Mouse (Mus musculus): ENCODE measurements around the gene Ifnz. TPM values are rescaled to one million over a fixed set of nuclear protein-coding genes. Genes with fewer than 3 reads are reported as not detected.
A peak's percentile ranks its signal among the peaks of the same experiment; 100 is the strongest.
"Not testable (repeated sequence)": the region's sequence is repeated elsewhere in the genome, so short reads cannot be mapped to it uniquely, and the experiment has no call there.

Ifnz gene
- total and polyA plus RNA-seq, 3 experiments = not detected

- no peak for DNase-seq
- WGBS = 63% methylated on average over 6 of the region's 6 CpGs
- Histone ChIP-seq H3K27me3 (ENCODE audit: control insufficient read depth, insufficient read depth, low read length) (no peaks in the 10 kb centered on the region), H3K79me2 (replicated peaks; ENCODE audit: control insufficient read depth, insufficient read depth, low read length) (no peaks in the 10 kb centered on the region), H3K27ac (no peak overlapping the region), H3K4me3 (no peak overlapping the region), H3K9ac (ENCODE audit: low read depth, low read length) (no peak overlapping the region), H3K36me3 (ENCODE audit: control insufficient read depth, insufficient read depth, low read length) (no peaks in the 10 kb centered on the region), H3K4me1 (ENCODE audit: control insufficient read depth, insufficient read depth, low read length) (no peaks in the 10 kb centered on the region)
- TF ChIP-seq EP300 (IDR thresholded peaks at IDR 0.05; ENCODE audit: insufficient read depth, low read depth, low read length) (no peak), CTCF (IDR thresholded peaks at IDR 0.05) (no peak), POLR2A (IDR thresholded peaks at IDR 0.05; ENCODE audit: insufficient read depth, low read depth, low read length) (no peak)
- intact Hi-C loops (cut with DNase I) = no loop called here
Observed at GRCm38 (mm10) chr4:88749926-88750325, 32.0 kb upstream of the Ifnz start.

GRCm38 (mm10) chr4:88754818-88755340 is 27.1 kb upstream of the Ifnz start, which contains the start of gene Gm13271:
Gm13271 (plus strand) TSS chr4:88754868.
- H3K27ac ChIP-seq; H3K4me3 ChIP-seq; H3K9ac ChIP-seq (ENCODE audit: low read depth, low read length); H3K4me1 ChIP-seq (ENCODE audit: control insufficient read depth, insufficient read depth, low read length); H3K27me3 ChIP-seq (ENCODE audit: control insufficient read depth, insufficient read depth, low read length); H3K79me2 ChIP-seq (replicated peaks; ENCODE audit: control insufficient read depth, insufficient read depth, low read length); H3K36me3 ChIP-seq (ENCODE audit: control insufficient read depth, insufficient read depth, low read length); intact Hi-C loops (cut with DNase I): not testable (repeated sequence)
- DNase-seq = peak; percentile 66 to 83
- TF ChIP-seq CTCF (IDR thresholded peaks at IDR 0.05) = peak; percentile 44
- WGBS = 76% methylated on average over 15 of the region's 15 CpGs

- TF ChIP-seq POLR2A (IDR thresholded peaks at IDR 0.05; ENCODE audit: insufficient read depth, low read depth, low read length) = peak; percentile 65; the same call in 1 of the 2 replicates
- not testable (repeated sequence) for H3K79me2 ChIP-seq (replicated peaks; ENCODE audit: control insufficient read depth, insufficient read depth, low read length); H3K4me1 ChIP-seq (ENCODE audit: control insufficient read depth, insufficient read depth, low read length); H3K27me3 ChIP-seq (ENCODE audit: control insufficient read depth, insufficient read depth, low read length); H3K36me3 ChIP-seq (ENCODE audit: control insufficient read depth, insufficient read depth, low read length)
- Histone ChIP-seq H3K9ac (ENCODE audit: low read depth, low read length) (peak overlapping the region; percentile 82), H3K4me3 (peak overlapping the region; percentile 47), H3K27ac (peak overlapping the region; percentile 77)
- intact Hi-C loops (cut with DNase I) = loop anchor here (2.0 kb wide), 1 partner anchor 18 kb away; no protein-coding TSS in a partner anchor
- DNase-seq = peak; percentile 34 to 59
- 9% methylated on average over 29 of the region's 31 CpGs for WGBS
Observed at GRCm38 (mm10) chr4:88756581-88757513, 25.1 kb upstream of the Ifnz start.

GRCm38 (mm10) chr4:88757628-88758031 is 24.3 kb upstream of the Ifnz start:
- Histone ChIP-seq H3K4me3 (peak overlapping the region; percentile 47), H3K27ac (peak overlapping the region; percentile 77), H3K9ac (ENCODE audit: low read depth, low read length) (peak overlapping the region; percentile 82)
- H3K79me2 ChIP-seq (replicated peaks; ENCODE audit: control insufficient read depth, insufficient read depth, low read length); H3K4me1 ChIP-seq (ENCODE audit: control insufficient read depth, insufficient read depth, low read length); H3K36me3 ChIP-seq (ENCODE audit: control insufficient read depth, insufficient read depth, low read length); H3K27me3 ChIP-seq (ENCODE audit: control insufficient read depth, insufficient read depth, low read length): not testable (repeated sequence)
- 0% methylated on average over 16 of the region's 21 CpGs for WGBS
- TF ChIP-seq CTCF (IDR thresholded peaks at IDR 0.05) = peak; percentile 66
- peak; percentile 61; the same call in 1 of the 2 replicates for TF ChIP-seq POLR2A (IDR thresholded peaks at IDR 0.05; ENCODE audit: insufficient read depth, low read depth, low read length)
- intact Hi-C loops (cut with DNase I) = loop anchor here (2.0 kb wide), 1 partner anchor 19 kb away; no protein-coding TSS in a partner anchor
- DNase-seq = peak; percentile 89 to 92

- intact Hi-C loops (cut with DNase I); H3K79me2 ChIP-seq (replicated peaks; ENCODE audit: control insufficient read depth, insufficient read depth, low read length); H3K27me3 ChIP-seq (ENCODE audit: control insufficient read depth, insufficient read depth, low read length); H3K27ac ChIP-seq; H3K36me3 ChIP-seq (ENCODE audit: control insufficient read depth, insufficient read depth, low read length); DNase-seq; H3K4me1 ChIP-seq (ENCODE audit: control insufficient read depth, insufficient read depth, low read length); H3K9ac ChIP-seq (ENCODE audit: low read depth, low read length); H3K4me3 ChIP-seq: not testable (repeated sequence)
- 88% methylated on average over 9 of the region's 9 CpGs for WGBS
Observed at GRCm38 (mm10) chr4:88758751-88759150, 23.2 kb upstream of the Ifnz start.

GRCm38 (mm10) chr4:88759610-88760268 is 22.2 kb upstream of the Ifnz start, which contains the start of gene Gm13283:
Gm13283 (plus strand) TSS chr4:88760119.
- peak within 1 kb of the TSS; percentile 43; the same call in 1 of the 2 replicates for H3K9ac ChIP-seq (ENCODE audit: low read depth, low read length)
- intact Hi-C loops (cut with DNase I); H3K4me1 ChIP-seq (ENCODE audit: control insufficient read depth, insufficient read depth, low read length); H3K79me2 ChIP-seq (replicated peaks; ENCODE audit: control insufficient read depth, insufficient read depth, low read length); H3K36me3 ChIP-seq (ENCODE audit: control insufficient read depth, insufficient read depth, low read length); H3K4me3 ChIP-seq; H3K27me3 ChIP-seq (ENCODE audit: control insufficient read depth, insufficient read depth, low read length): not testable (repeated sequence)
- WGBS = 13% methylated on average over 11 of the region's 14 CpGs
- DNase-seq = peak in 1 of 2 experiments; percentile 44
- H3K27ac ChIP-seq = peak within 1 kb of the TSS; percentile 40; the same call in 1 of the 2 replicates
